Mouse (Mus musculus) embryonic fibroblast, embryonic 13.5 days (primary cell): ENCODE results near the gene Plbd2. TPM values are rescaled to one million over a fixed set of nuclear protein-coding genes. Genes with fewer than 3 reads are reported as not detected.

Experiments used
- H3K27ac ChIP-seq: 2 replicates; pipeline ENCODE4 v1.5.1; 2012; ENCODE audit warnings: low read length, control low read depth, inconsistent platforms; ENCODE audit not compliant: insufficient read depth
- H3K4me1 ChIP-seq: 2 replicates; pipeline ENCODE4 v1.6.1; 2011; ENCODE audit warnings: low read length; ENCODE audit not compliant: control insufficient read depth, insufficient read depth
- H3K4me3 ChIP-seq: 2 replicates; pipeline ENCODE4 v1.5.1; 2011; ENCODE audit warnings: mild to moderate bottlenecking, control low read depth, low read length; ENCODE audit not compliant: insufficient read depth
- CTCF ChIP-seq: IDR thresholded peaks from 2 replicates; pipeline ENCODE4 v1.5.1; 2011; ENCODE audit warnings: mild to moderate bottlenecking, control low read depth, low read length, moderate library complexity, borderline replicate concordance; ENCODE audit not compliant: insufficient read depth
- POLR2A ChIP-seq: IDR thresholded peaks from 2 replicates; pipeline ENCODE4 v1.6.1; 2011; ENCODE audit warnings: low read depth, mild to moderate bottlenecking, control low read depth, low read length, moderate library complexity
- polyA plus RNA-seq: library from polyadenylated mRNA; stranded (reverse); fragments of >200 nt; gene quantifications from 2 replicates; pipeline ENCODE4 v1.2.4, GENCODE M21; 2011; ENCODE audit warnings: low read depth; ENCODE audit not compliant: missing spikeins, insufficient read length

Plbd2 gene
- polyA plus RNA-seq, 1 experiment, result 41.4 TPM

- no peak overlapping the region for H3K27ac ChIP-seq
- H3K4me3 ChIP-seq, result peak overlapping the region; percentile 31
- H3K4me1 ChIP-seq, result no peaks in the 10 kb centered on the region
- TF ChIP-seq POLR2A, result no peak
- peak; percentile 87 for TF ChIP-seq CTCF
Measured at GRCm38 (mm10) chr5:120440733-120441132, 62.7 kb downstream of the Plbd2 start.

- Histone ChIP-seq H3K4me3 (peak overlapping the region; percentile 31), H3K27ac (no peak overlapping the region)
Measured at GRCm38 (mm10) chr5:120439887-120440670, 63.3 kb downstream of the Plbd2 start.

GRCm38 (mm10) chr5:120438991-120439710 is 64.3 kb downstream of the Plbd2 start:
- TF ChIP-seq CTCF, result no peak
- TF ChIP-seq POLR2A, result no peak
- no peak overlapping the region for H3K4me3 ChIP-seq
- no peak overlapping the region for H3K27ac ChIP-seq
- H3K4me1 ChIP-seq, result no peaks in the 10 kb centered on the region

More at GRCm38 (mm10) chr5:120439887-120440670, 63.3 kb downstream of the Plbd2 start:
- TF ChIP-seq POLR2A (no peak), CTCF (no peak)
- no peaks in the 10 kb centered on the region for H3K4me1 ChIP-seq

- TF ChIP-seq POLR2A (no peak), CTCF (no peak)
Measured at GRCm38 (mm10) chr5:120438469-120438868, 65.0 kb downstream of the Plbd2 start.

GRCm38 (mm10) chr5:120437986-120438385 is 65.4 kb downstream of the Plbd2 start:
- TF ChIP-seq CTCF (no peak), POLR2A (no peak)
- no peak overlapping the region for H3K4me3 ChIP-seq
- H3K27ac ChIP-seq, result no peak overlapping the region
- H3K4me1 ChIP-seq, result no peaks in the 10 kb centered on the region

More at GRCm38 (mm10) chr5:120438469-120438868, 65.0 kb downstream of the Plbd2 start:
- H3K27ac ChIP-seq, result no peak overlapping the region
- H3K4me3 ChIP-seq, result no peak overlapping the region
- H3K4me1 ChIP-seq, result no peaks in the 10 kb centered on the region

GRCm38 (mm10) chr5:120437539-120437938 is 65.9 kb downstream of the Plbd2 start:
- Histone ChIP-seq H3K4me3 (no peak overlapping the region), H3K4me1 (no peaks in the 10 kb centered on the region), H3K27ac (no peak overlapping the region)
- TF ChIP-seq CTCF (no peak), POLR2A (no peak)

- Histone ChIP-seq H3K27ac (no peak overlapping the region), H3K4me3 (no peak overlapping the region), H3K4me1 (no peaks in the 10 kb centered on the region)
- TF ChIP-seq CTCF (no peak), POLR2A (no peak)
Measured at GRCm38 (mm10) chr5:120436885-120437495, 66.4 kb downstream of the Plbd2 start.

- TF ChIP-seq POLR2A, result no peak
- TF ChIP-seq CTCF, result no peak
- Histone ChIP-seq H3K4me3 (peak overlapping the region; percentile 34), H3K27ac (no peak overlapping the region), H3K4me1 (no peaks in the 10 kb centered on the region)
Measured at GRCm38 (mm10) chr5:120435731-120436501, 67.5 kb downstream of the Plbd2 start.

- H3K4me1 ChIP-seq, result no peaks in the 10 kb centered on the region
- no peak overlapping the region for H3K4me3 ChIP-seq
- TF ChIP-seq POLR2A, result no peak
- no peak for TF ChIP-seq CTCF
- no peak overlapping the region for H3K27ac ChIP-seq
Measured at GRCm38 (mm10) chr5:120435006-120435681, 68.3 kb downstream of the Plbd2 start.
